Mouse (Mus musculus): ENCODE data around the gene Fam151b. TPM values are rescaled to one million over a fixed set of nuclear protein-coding genes. Genes with fewer than 3 reads are reported as not detected.

The Fam151b gene
- total RNA-seq, 2 experiments from 2014 or later = 5.8 to 7.7 TPM

- no peak for DNase-seq (ENCODE audit: low spot score in 2 of 2)
These were observed 60.1 kb downstream of the Fam151b start for GRCm38 (mm10) chr13:92423711-92424110.

DNA sequence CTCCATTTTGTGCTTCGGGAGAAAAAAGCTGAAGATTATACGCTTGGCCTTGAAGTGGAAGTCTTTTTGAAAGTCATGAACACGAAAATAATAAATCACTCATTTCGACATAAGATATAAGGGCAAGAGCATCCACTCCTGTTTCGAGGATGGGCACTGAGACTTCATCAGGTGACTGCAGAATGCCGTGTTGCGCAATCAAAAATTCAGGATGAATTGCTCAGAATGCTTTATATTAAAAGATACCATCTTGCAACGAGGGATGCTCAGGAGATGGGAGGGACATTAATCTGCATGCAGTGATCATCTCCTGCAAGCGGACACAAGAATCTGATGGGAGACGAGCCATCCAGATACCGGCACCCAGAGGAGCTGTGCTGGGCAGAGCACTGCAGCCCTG, 64.2 kb downstream of the Fam151b start:
- DNase-seq (ENCODE audit: low spot score in 2 of 2) = no peak

- no peak for DNase-seq (ENCODE audit: low spot score in 2 of 2)
These were observed 73.3 kb downstream of the Fam151b start for GRCm38 (mm10) chr13:92410486-92410885.

- no peak for DNase-seq (ENCODE audit: low spot score in 2 of 2)
These were observed 80.3 kb downstream of the Fam151b start for GRCm38 (mm10) chr13:92403496-92403895.

DNA sequence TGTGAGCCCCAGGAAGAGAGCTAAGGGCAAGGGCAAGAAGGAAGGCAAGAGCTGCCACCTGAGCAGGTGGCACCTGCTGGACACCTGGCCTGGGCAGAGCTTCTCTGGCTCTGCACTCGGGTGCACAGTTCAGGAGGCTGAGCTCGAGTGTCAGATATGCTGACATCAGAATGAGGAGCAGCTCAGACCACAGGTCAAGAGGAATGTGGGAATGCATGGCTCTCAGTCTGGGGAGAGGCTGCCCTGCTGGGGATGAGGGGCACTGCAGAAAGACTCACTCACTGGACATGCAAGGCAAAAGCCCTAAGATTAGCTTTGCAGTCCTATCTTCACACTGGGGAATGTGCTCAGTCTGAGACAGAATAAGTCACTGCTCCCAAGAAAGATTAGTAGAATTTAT, 81.8 kb downstream of the Fam151b start:
- DNase-seq (ENCODE audit: low spot score in 2 of 2) = no peak

Other genes with a start within 250 kb of the Fam151b start
- gene Gm20379, start 178.0 kb downstream of the Fam151b start, total RNA-seq (2021) = not detected
- gene Dhfr, start 129.3 kb downstream of the Fam151b start, total RNA-seq (2021) = 1 to 10 TPM; 9.4 to 9.6 TPM
- 10 to 100 TPM; 36.5 to 39.2 TPM for gene Msh3, start 129.0 kb downstream of the Fam151b start, total RNA-seq (2021)
- under 1 TPM; 0.37 to 0.62 TPM for gene Ankrd34b, start 58.1 kb downstream of the Fam151b start, total RNA-seq (2021)
- gene Zfyve16, start 46.9 kb upstream of the Fam151b start, total RNA-seq (2021) = 10 to 100 TPM; 24.6 to 27.5 TPM
- not detected for gene Spz1, start 92.2 kb upstream of the Fam151b start, total RNA-seq (2021)
- gene Serinc5, start 127.1 kb upstream of the Fam151b start, total RNA-seq (2021) = 10 to 100 TPM; 64.1 to 69.0 TPM

Measured in adrenal gland, postnatal 4 days (tissue).